Mouse (Mus musculus): Measurements from ENCODE around the gene Crybb2. TPM values are rescaled to one million over a fixed set of nuclear protein-coding genes. Genes with fewer than 3 reads are reported as not detected.

Gene Crybb2
- polyA plus RNA-seq, 1 experiment: 0.20 TPM

- 91% methylated on average over 12 of the region's 12 CpGs for WGBS
- H3K36me3 ChIP-seq (ENCODE audit: control insufficient read depth, insufficient read depth, low read length): no peaks in the 10 kb centered on the region
- no peak for TF ChIP-seq CTCF (IDR thresholded peaks at IDR 0.05; ENCODE audit: borderline replicate concordance, control insufficient read depth, extremely low read depth, insufficient read depth, low read length, poor library complexity)
- no peak for TF ChIP-seq POLR2A (IDR thresholded peaks at IDR 0.05; ENCODE audit: control insufficient read depth, extremely low read depth, insufficient read depth, low read length, poor library complexity)
- no peaks in the 10 kb centered on the region for H3K27me3 ChIP-seq (ENCODE audit: control insufficient read depth, insufficient read depth, low read length)
- H3K4me3 ChIP-seq (ENCODE audit: control insufficient read depth, insufficient read depth, low read length): no peak overlapping the region
- no peak for DNase-seq
- H3K27ac ChIP-seq (ENCODE audit: control insufficient read depth, insufficient read depth, low read length): no peak overlapping the region
- no peaks in the 10 kb centered on the region for H3K4me1 ChIP-seq (replicated peaks; ENCODE audit: control insufficient read depth, insufficient read depth, low read length)
Observed at GRCm38 (mm10) chr5:113086439-113086838, 16.5 kb upstream of the Crybb2 start.

- Histone ChIP-seq H3K4me3 (ENCODE audit: control insufficient read depth, insufficient read depth, low read length) (no peak overlapping the region), H3K4me1 (replicated peaks; ENCODE audit: control insufficient read depth, insufficient read depth, low read length) (no peaks in the 10 kb centered on the region), H3K36me3 (ENCODE audit: control insufficient read depth, insufficient read depth, low read length) (no peaks in the 10 kb centered on the region), H3K27me3 (ENCODE audit: control insufficient read depth, insufficient read depth, low read length) (no peaks in the 10 kb centered on the region), H3K27ac (ENCODE audit: control insufficient read depth, insufficient read depth, low read length) (no peak overlapping the region)
- 76% methylated on average over 2 of the region's 2 CpGs for WGBS
- no peak for TF ChIP-seq POLR2A (IDR thresholded peaks at IDR 0.05; ENCODE audit: control insufficient read depth, extremely low read depth, insufficient read depth, low read length, poor library complexity)
- DNase-seq: no peak
Observed at GRCm38 (mm10) chr5:113085931-113086330, 16.0 kb upstream of the Crybb2 start.

DNA sequence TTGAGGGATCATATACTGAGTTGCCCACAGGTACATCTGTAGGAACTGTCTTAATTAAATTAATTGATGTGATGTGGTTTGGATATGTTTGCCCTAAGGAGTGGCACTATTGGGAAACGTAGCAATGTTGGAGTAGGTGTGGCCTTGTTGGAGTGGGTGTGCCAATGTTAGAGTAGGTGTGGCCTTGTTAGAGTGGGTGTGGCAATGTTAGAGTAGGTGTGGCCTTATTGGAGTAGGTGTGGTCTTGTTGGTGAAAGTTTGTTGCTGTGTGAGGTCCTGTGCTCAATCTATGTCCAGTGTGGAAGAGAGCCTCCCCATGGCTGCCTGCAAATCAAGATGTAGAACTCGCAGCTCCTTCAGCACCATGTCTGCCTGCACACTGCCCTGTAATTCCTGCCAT is 14.4 kb upstream of the Crybb2 start:
- H3K4me3 ChIP-seq (ENCODE audit: control insufficient read depth, insufficient read depth, low read length): no peak overlapping the region
- H3K27me3 ChIP-seq (ENCODE audit: control insufficient read depth, insufficient read depth, low read length): no peaks in the 10 kb centered on the region
- no peak for DNase-seq
- no peak overlapping the region for H3K27ac ChIP-seq (ENCODE audit: control insufficient read depth, insufficient read depth, low read length)
- 95% methylated on average over 2 of the region's 2 CpGs for WGBS
- TF ChIP-seq POLR2A (IDR thresholded peaks at IDR 0.05; ENCODE audit: control insufficient read depth, extremely low read depth, insufficient read depth, low read length, poor library complexity) (no peak), CTCF (IDR thresholded peaks at IDR 0.05; ENCODE audit: borderline replicate concordance, control insufficient read depth, extremely low read depth, insufficient read depth, low read length, poor library complexity) (no peak)
- H3K4me1 ChIP-seq (replicated peaks; ENCODE audit: control insufficient read depth, insufficient read depth, low read length): no peaks in the 10 kb centered on the region
- H3K36me3 ChIP-seq (ENCODE audit: control insufficient read depth, insufficient read depth, low read length): no peaks in the 10 kb centered on the region

DNA sequence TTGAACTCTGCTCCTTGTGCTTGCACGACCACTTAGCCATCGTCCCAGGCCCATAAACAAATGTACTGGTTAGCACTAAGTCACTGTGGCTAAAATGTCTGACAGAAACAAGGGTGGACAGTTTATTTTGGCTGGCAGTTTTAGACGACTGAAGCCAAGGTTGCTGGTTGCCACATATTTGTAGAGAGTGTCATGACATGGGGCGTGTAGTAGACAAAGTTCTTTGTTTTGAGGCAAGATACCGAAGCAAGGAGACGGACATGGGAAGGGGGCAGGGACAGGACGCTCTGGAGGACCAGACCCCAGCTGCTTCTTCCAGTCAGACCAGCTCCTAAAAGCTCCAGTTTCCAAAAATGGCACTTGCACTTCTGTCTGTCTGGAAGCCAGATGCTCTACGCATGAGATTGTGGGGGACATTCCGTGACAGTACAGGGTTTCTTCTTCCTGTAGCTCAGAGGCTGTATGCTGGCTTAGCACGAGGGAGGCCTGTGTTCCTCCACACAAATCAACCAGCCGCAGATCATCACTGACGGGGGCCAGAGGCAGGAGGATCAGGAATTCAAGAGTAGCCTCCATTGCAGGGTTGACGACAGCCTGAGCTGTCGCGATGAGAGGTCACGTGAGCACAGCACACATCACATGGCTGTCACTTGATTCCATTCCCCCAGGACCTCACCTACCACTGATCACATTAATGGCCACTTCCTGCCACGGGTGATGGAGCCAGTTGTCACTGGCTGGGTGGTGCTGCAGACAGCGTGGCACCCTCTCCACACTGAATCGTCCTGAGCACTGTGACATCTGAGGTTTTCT is 12.6 kb upstream of the Crybb2 start:
- H3K4me3 ChIP-seq (ENCODE audit: control insufficient read depth, insufficient read depth, low read length): no peak overlapping the region
- WGBS: 68% methylated on average over 19 of the region's 19 CpGs
- no peaks in the 10 kb centered on the region for H3K4me1 ChIP-seq (replicated peaks; ENCODE audit: control insufficient read depth, insufficient read depth, low read length)
- TF ChIP-seq POLR2A (IDR thresholded peaks at IDR 0.05; ENCODE audit: control insufficient read depth, extremely low read depth, insufficient read depth, low read length, poor library complexity) (no peak), CTCF (IDR thresholded peaks at IDR 0.05; ENCODE audit: borderline replicate concordance, control insufficient read depth, extremely low read depth, insufficient read depth, low read length, poor library complexity) (no peak)
- DNase-seq: no peak
- no peaks in the 10 kb centered on the region for H3K36me3 ChIP-seq (ENCODE audit: control insufficient read depth, insufficient read depth, low read length)
- no peak overlapping the region for H3K27ac ChIP-seq (ENCODE audit: control insufficient read depth, insufficient read depth, low read length)
- H3K27me3 ChIP-seq (ENCODE audit: control insufficient read depth, insufficient read depth, low read length): no peaks in the 10 kb centered on the region

GRCm38 (mm10) chr5:113081439-113081838 is 11.5 kb upstream of the Crybb2 start, which contains the start of gene Crybb3:
TSS of gene Crybb3 (minus strand) at chr5:113081584.
- no peaks in the 10 kb centered on the region for H3K27me3 ChIP-seq (ENCODE audit: control insufficient read depth, insufficient read depth, low read length)
- H3K27ac ChIP-seq (ENCODE audit: control insufficient read depth, insufficient read depth, low read length): no peak within 1 kb of the TSS
- WGBS: 84% methylated on average over 8 of the region's 8 CpGs
- no peak within 1 kb of the TSS for H3K4me3 ChIP-seq (ENCODE audit: control insufficient read depth, insufficient read depth, low read length)
- no peaks in the 10 kb centered on the region for H3K36me3 ChIP-seq (ENCODE audit: control insufficient read depth, insufficient read depth, low read length)
- H3K4me1 ChIP-seq (replicated peaks; ENCODE audit: control insufficient read depth, insufficient read depth, low read length): no peaks in the 10 kb centered on the region
- no peak for DNase-seq
- TF ChIP-seq CTCF (IDR thresholded peaks at IDR 0.05; ENCODE audit: borderline replicate concordance, control insufficient read depth, extremely low read depth, insufficient read depth, low read length, poor library complexity) (no peak), POLR2A (IDR thresholded peaks at IDR 0.05; ENCODE audit: control insufficient read depth, extremely low read depth, insufficient read depth, low read length, poor library complexity) (no peak)

GRCm38 (mm10) chr5:113081020-113081419 is 11.1 kb upstream of the Crybb2 start:
- Histone ChIP-seq H3K27me3 (ENCODE audit: control insufficient read depth, insufficient read depth, low read length) (no peaks in the 10 kb centered on the region), H3K4me1 (replicated peaks; ENCODE audit: control insufficient read depth, insufficient read depth, low read length) (no peaks in the 10 kb centered on the region), H3K4me3 (ENCODE audit: control insufficient read depth, insufficient read depth, low read length) (no peak overlapping the region), H3K27ac (ENCODE audit: control insufficient read depth, insufficient read depth, low read length) (no peak overlapping the region), H3K36me3 (ENCODE audit: control insufficient read depth, insufficient read depth, low read length) (no peaks in the 10 kb centered on the region)
- WGBS: 94% methylated on average over 9 of the region's 9 CpGs
- no peak for DNase-seq
- TF ChIP-seq POLR2A (IDR thresholded peaks at IDR 0.05; ENCODE audit: control insufficient read depth, extremely low read depth, insufficient read depth, low read length, poor library complexity) (no peak), CTCF (IDR thresholded peaks at IDR 0.05; ENCODE audit: borderline replicate concordance, control insufficient read depth, extremely low read depth, insufficient read depth, low read length, poor library complexity) (no peak)
